Mouse (Mus musculus) heart, embryonic 15.5 days (tissue): ENCODE measurements around the gene Rbm43. TPM values are rescaled to one million over a fixed set of nuclear protein-coding genes. Genes with fewer than 3 reads are reported as not detected.
"Not testable (repeated sequence)": the region's sequence is repeated elsewhere in the genome, so short reads cannot be mapped to it uniquely, and the experiment has no call there.

Experiments
- ATAC-seq: fragments of 200-750 bp; cut with Nextera tagmentation; replicated peaks from 2 replicates; pipeline ENCODE4 v1.8.0; 2017; ENCODE audit warnings: low read depth, moderate TSS enrichment; ENCODE audit not compliant: insufficient number of reproducible peaks, insufficient read depth, low FRiP score
- H3K27ac ChIP-seq: fragments of 300-500 bp; sonication (generic); 2 replicates; pipeline ENCODE4 v1.5.1; 2015; ENCODE audit warnings: mild to moderate bottlenecking, inconsistent platforms
- H3K27me3 ChIP-seq: fragments of 300-500 bp; sonication (generic); 2 replicates; pipeline ENCODE4 v1.6.1; 2015; ENCODE audit warnings: inconsistent platforms
- H3K36me3 ChIP-seq: fragments of 300-500 bp; sonication (generic); 2 replicates; pipeline ENCODE4 v1.6.1; 2015; ENCODE audit warnings: mild to moderate bottlenecking, inconsistent platforms
- H3K4me1 ChIP-seq: fragments of 300-500 bp; sonication (generic); replicated peaks from 2 replicates; pipeline ENCODE4 v1.6.1; 2015; ENCODE audit warnings: inconsistent platforms
- H3K4me2 ChIP-seq: fragments of 300-500 bp; sonication (generic); 2 replicates; pipeline ENCODE4 v1.6.1; 2015; ENCODE audit warnings: inconsistent platforms, mild to moderate bottlenecking, moderate library complexity
- H3K4me3 ChIP-seq: fragments of 300-500 bp; sonication (generic); 2 replicates; pipeline ENCODE4 v1.5.1; 2015; ENCODE audit warnings: mild to moderate bottlenecking, inconsistent platforms
- H3K9ac ChIP-seq: fragments of 300-500 bp; sonication (generic); 2 replicates; pipeline ENCODE4 v1.6.1; 2015; ENCODE audit warnings: mild to moderate bottlenecking, inconsistent platforms
- H3K9me3 ChIP-seq: fragments of 300-500 bp; sonication (generic); replicated peaks from 2 replicates; pipeline ENCODE4 v1.6.1; 2016; ENCODE audit warnings: inconsistent platforms
- WGBS: fragments of 180-500 bp; shearing (Covaris S2); methylation state at CpG from one replicate; pipeline ENCODE4 v1.1.7; 2015; ENCODE audit warnings: mixed read lengths; 5-methylcytosine and 5-hydroxymethylcytosine counted together
- polyA plus RNA-seq: library from polyadenylated mRNA; unstranded; fragments of >200 nt; fragmentation: Nextera tagmentation; extraction: Ambion mirVana; gene quantifications from 2 replicates; pipeline ENCODE4 v1.2.1, GENCODE M21; 2015

The Rbm43 gene
- polyA plus RNA-seq, 1 experiment from 2014 or later, result 12.0 TPM

DNA sequence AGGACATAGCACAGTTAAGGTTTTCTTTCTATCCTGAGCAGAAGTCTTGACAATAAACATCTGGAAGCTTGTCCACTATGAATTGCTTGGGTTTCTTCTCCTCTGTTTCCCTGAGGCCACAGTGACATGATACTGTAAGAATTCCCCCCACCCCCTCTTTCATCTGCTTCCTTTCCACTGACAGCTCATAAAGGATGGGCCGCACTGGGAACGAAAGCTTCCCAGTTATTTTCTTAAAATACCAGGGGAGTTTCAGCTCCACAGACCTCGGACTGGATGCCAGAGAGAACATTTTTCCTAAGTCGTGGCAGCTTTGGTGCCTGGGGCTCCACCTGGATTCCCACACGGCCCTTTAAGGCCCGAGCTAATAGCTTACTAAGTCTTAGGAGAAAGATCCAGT, 22.2 kb downstream of the Rbm43 start:
- no peak for ATAC-seq
- WGBS, result 20% methylated on average over 6 of the region's 6 CpGs

DNA sequence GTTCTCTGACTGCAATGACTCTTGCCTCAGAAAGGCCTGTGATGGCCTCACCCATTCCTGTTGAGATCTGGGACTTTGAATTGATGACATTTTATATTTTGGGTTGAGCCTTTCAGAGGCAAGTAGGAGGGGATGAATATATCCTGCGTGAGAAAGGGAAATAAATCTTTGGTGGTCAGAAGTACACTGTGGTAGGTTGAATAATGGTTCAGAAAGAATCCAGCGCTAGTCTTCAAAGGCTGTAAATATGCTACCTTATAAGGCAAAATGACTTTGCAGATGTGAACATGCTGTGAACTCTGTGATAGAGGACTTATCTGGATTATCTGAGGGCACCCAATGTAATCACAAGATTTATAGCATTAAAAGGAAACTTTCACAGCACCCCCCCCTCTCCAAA, 23.1 kb downstream of the Rbm43 start:
- Histone ChIP-seq H3K9me3 (no peaks in the 10 kb centered on the region), H3K27me3 (no peaks in the 10 kb centered on the region), H3K36me3 (no peaks in the 10 kb centered on the region), H3K4me3 (no peak overlapping the region), H3K4me1 (0 out of 2 replicates have a peak, but pooled peaks cover 3% of the 10 kb centered on the region), H3K9ac (no peak overlapping the region), H3K4me2 (no peak overlapping the region), H3K27ac (no peak overlapping the region)
- ATAC-seq, result no peak
- WGBS, result 76% methylated on average over 2 of the region's 2 CpGs

More for the DNA sequence above, 22.2 kb downstream of the Rbm43 start:
- Histone ChIP-seq H3K9ac (no peak overlapping the region), H3K4me1 (0 out of 2 replicates have a peak, but pooled peaks cover 3% of the 10 kb centered on the region), H3K4me2 (no peak overlapping the region), H3K27me3 (no peaks in the 10 kb centered on the region), H3K4me3 (no peak overlapping the region), H3K27ac (no peak overlapping the region), H3K9me3 (no peaks in the 10 kb centered on the region), H3K36me3 (no peaks in the 10 kb centered on the region)

DNA sequence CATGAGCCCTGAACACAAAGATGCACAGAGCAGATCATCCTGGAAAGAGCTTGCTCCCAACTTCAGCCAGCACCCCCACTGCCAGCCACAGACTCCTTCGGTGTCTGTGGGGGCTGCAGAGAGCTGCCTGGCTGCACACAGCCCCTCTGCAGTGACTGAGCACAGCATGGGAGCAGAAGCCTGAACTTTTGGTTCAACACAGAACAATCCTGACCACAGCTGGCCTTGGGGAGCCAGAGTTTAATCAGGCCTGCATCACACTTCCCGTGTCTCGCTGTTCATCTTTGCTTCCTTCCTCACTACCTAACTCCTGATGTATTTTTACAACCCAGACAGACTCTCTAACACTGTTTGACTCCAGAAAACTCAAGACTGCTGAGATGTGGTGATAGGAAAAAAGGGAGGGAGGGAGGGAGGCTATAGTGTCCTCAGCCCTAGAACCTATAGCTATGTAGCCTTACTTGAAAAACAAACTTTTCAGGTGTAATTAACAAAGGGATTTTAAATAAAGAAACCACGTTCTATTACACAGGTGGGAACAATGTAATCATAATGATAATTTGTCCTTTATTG, 27.3 kb downstream of the Rbm43 start:
- H3K9ac ChIP-seq, result no peak overlapping the region
- 0 out of 2 replicates have a peak, but pooled peaks cover under 1% of the 10 kb centered on the region for H3K4me1 ChIP-seq
- H3K4me2 ChIP-seq, result no peak overlapping the region
- ATAC-seq, result no peak
- H3K27me3 ChIP-seq, result no peaks in the 10 kb centered on the region
- no peaks in the 10 kb centered on the region for H3K36me3 ChIP-seq
- no peak overlapping the region for H3K27ac ChIP-seq
- 57% methylated on average over 4 of the region's 4 CpGs for WGBS
- H3K4me3 ChIP-seq, result no peak overlapping the region
- no peaks in the 10 kb centered on the region for H3K9me3 ChIP-seq

DNA sequence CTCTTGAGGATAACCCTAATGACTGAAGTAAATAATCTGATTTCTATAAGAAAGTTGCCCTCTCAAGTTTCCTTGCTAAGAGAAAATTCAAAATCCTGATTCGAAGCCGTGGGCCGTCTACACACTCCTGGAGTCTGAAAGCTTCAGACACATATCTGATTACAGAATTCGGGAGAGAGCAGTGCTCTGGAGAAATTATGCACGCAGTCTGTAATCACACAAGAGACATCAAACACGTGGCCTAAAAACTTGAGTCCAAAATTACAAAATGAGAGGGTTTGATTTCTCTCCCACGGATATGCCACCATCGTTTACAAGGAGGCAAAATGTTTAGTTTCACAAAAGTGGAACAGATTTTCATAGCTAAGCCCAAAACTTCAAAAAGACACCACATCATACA, 29.3 kb downstream of the Rbm43 start:
- Histone ChIP-seq H3K4me1 (no peaks in the 10 kb centered on the region), H3K4me3 (no peak overlapping the region), H3K27ac (no peak overlapping the region), H3K9me3 (no peaks in the 10 kb centered on the region), H3K9ac (no peak overlapping the region), H3K27me3 (no peaks in the 10 kb centered on the region), H3K36me3 (no peaks in the 10 kb centered on the region), H3K4me2 (no peak overlapping the region)
- WGBS, result 74% methylated on average over 8 of the region's 8 CpGs
- no peak for ATAC-seq

DNA sequence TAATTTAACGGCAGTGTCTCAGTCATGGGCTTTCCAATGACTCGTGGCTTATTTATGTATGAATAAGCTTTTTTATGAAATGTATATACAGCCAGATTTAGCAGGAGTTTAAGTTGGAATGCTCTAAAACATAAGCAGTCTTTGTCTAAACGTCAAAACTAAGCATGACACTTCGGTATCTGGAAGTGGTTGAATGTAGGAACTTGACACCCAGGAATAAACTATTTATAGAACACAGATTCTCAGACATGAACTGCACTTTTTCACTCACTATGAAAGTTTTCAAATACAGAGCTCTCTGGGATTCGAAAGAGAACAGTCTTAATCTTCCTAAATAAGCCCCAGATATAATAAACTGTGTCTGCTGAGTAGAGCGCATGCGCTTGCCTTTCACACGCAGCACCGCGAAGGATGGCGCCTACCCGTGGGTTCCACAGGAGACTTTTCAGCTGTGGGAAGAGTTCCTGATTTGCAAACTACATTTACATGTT, 42.5 kb downstream of the Rbm43 start:
- Histone ChIP-seq H3K27me3 (no peaks in the 10 kb centered on the region), H3K4me2 (no peak overlapping the region), H3K4me1 (0 out of 2 replicates have a peak, but pooled peaks cover 6% of the 10 kb centered on the region), H3K9ac (no peak overlapping the region), H3K4me3 (no peak overlapping the region), H3K9me3 (no peaks in the 10 kb centered on the region), H3K27ac (peak overlapping the region; percentile 2; the same call in 1 of the 2 replicates), H3K36me3 (no peaks in the 10 kb centered on the region)
- 60% methylated on average over 12 of the region's 12 CpGs for WGBS
- ATAC-seq, result no peak

DNA sequence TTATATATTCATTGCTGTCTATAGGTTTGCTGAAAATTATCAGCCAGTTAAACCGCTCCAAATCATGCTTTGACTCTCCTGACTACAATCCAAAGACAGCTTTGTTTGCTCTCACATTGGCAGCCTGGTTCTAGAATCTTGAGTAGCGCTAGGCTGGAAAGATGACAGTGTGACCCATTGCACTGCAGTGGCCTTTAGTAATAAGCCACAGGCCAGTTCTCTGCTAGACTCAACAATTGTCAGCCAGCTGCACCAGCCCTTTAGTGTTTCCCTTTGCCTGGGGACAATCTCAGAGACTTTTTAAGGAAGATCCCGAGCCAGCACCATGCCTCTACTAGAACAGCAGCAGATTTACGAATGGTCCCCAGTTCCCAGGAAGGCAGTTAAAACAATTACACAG, 44.0 kb downstream of the Rbm43 start:
- Histone ChIP-seq H3K27ac (no peak overlapping the region), H3K9ac (no peak overlapping the region), H3K27me3 (no peaks in the 10 kb centered on the region), H3K4me1 (0 out of 2 replicates have a peak, but pooled peaks cover 6% of the 10 kb centered on the region), H3K4me3 (no peak overlapping the region), H3K36me3 (no peaks in the 10 kb centered on the region), H3K4me2 (no peak overlapping the region), H3K9me3 (no peaks in the 10 kb centered on the region)
- 92% methylated on average over 4 of the region's 4 CpGs for WGBS
- no peak for ATAC-seq

DNA sequence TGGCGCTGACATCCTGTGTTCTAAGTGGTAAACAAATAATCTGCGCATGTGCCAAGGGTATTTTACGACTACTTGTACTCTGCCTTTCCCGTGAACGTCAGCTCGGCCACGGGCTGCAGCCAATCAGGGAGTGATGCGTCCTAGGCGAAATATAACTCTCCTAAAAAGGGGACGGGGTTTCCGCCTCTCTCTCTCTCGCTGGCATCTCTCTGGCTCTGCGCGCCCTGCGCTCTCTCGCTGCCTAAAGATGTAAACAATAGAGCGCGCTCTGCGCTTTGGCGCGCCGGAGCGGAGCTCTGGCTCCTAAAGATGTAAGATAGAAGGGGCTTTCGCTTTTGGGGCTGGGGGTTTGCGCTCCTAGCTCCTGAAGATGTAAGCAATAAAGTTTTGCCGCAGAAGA, 44.8 kb downstream of the Rbm43 start:
- not testable (repeated sequence) for H3K27me3 ChIP-seq, H3K9me3 ChIP-seq, H3K27ac ChIP-seq, H3K4me3 ChIP-seq, H3K36me3 ChIP-seq, H3K4me1 ChIP-seq, H3K4me2 ChIP-seq, H3K9ac ChIP-seq, ATAC-seq
- 97% methylated on average over 17 of the region's 26 CpGs for WGBS

DNA sequence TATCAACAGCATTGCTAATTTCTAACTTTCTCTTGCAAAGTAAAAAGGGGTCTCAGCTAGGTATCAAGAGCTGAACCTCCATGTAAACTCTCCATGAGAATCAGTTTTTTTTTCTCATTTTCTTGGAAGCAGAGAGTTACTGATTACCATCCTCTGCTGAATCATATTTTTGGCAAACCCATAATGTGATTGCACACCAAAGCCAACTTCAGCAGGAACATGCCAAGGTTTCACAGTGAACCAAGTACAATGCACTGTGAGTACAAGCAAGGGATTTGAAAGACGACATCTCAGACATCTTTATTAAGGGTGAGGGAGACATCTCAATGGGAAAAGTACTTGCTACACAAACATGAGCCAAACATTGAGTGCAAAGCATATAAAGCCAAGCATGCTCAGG, 54.8 kb downstream of the Rbm43 start:
- WGBS, result 78% methylated on average over 1 of the region's 1 CpGs
- no peak overlapping the region for H3K4me3 ChIP-seq
- no peak for ATAC-seq
- H3K9me3 ChIP-seq, result no peaks in the 10 kb centered on the region
- no peak overlapping the region for H3K9ac ChIP-seq
- H3K27ac ChIP-seq, result no peak overlapping the region
- no peak overlapping the region for H3K4me2 ChIP-seq
- H3K4me1 ChIP-seq, result no peaks in the 10 kb centered on the region
- no peaks in the 10 kb centered on the region for H3K27me3 ChIP-seq
- H3K36me3 ChIP-seq, result no peaks in the 10 kb centered on the region

Other genes starting within 250 kb of the Rbm43 start
- gene Nmi, start 38.3 kb upstream of the Rbm43 start, polyA plus RNA-seq, result 16.2 and 18.2 TPM in 2 replicates
- 3.7 and 4.3 TPM in 2 replicates for gene Tnfaip6, start 102.8 kb upstream of the Rbm43 start, polyA plus RNA-seq
- gene Rif1, start 137.7 kb upstream of the Rbm43 start, polyA plus RNA-seq, result 16.3 and 20.2 TPM in 2 replicates